In the genomic region with DNA sequence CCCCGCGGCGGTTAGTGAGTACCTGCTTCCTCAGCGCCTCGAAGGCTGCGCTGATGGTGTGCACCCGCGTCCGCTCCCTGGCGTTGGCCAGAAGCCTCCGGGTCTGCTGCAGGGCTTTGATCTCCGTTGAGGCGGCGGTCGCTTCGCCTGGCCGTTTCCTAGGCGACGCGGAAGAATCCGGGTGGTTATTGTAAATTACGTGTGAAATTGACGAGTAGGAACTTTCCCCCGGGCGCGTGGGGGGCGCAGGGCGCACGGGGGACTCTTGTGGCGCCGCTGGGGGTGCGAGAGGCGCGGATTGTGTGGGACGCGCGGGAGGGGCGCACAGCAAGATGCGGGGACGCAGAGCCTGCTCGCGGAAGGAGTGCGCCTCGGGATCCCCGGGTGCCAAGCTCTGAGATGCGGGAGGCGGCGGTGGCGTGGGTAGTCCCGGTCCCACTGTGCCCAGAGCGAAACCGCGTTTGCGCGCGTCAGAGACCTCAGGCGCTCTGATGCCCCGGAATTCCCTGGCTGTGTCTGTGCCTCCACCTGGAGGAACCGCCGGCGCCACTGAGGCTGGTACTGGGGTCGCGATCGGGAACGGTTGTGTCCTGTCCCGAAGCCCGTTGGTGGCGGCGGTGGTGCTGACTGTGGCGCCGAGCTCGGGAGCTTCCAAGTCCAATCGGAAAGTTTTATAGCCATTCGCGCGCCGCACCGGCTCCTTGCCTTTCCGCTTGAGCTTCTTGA, we compare ENCODE assay signal across 9 mouse cellular contexts. TPM values are rescaled to one million over a fixed set of nuclear protein-coding genes. Genes with fewer than 3 reads are reported as not detected.
DNase-seq lines count a peak whose midpoint lies in the region; ATAC-seq and TF ChIP-seq lines count a peak whose summit lies in the region.
"Had no signal": no experiment of that assay in that cellular context is flagged by ENCODE, and none has a peak within 500 bp of the region (broad histone marks: within the 10 kb centered on the region; RNA-seq: fewer than 3 reads in every experiment).

No protein-coding gene starts in this region.

- no peaks in the 10 kb centered on the region for H3K9me3 ChIP-seq in forebrain, embryonic 14.5 days (replicated peaks; ENCODE audit: control insufficient read depth, low read length)
- H3K9me3 ChIP-seq in kidney, embryonic 16.5 days (ENCODE audit: low read length) = no peaks in the 10 kb centered on the region
- H3K9me3 ChIP-seq in stomach, postnatal 0 days (ENCODE audit: control insufficient read depth, low read length) = no peaks in the 10 kb centered on the region

- no peak for TF ChIP-seq EP300 in stomach, postnatal 0 days (optimal IDR thresholded peaks at IDR 0.05)

- 0 out of 2 replicates have a peak, but pooled peaks cover 12% of the 10 kb centered on the region for H3K27me3 ChIP-seq in forebrain, embryonic 14.5 days (replicated peaks; ENCODE audit: control insufficient read depth, insufficient read depth, low read length)
- H3K27me3 ChIP-seq in kidney, embryonic 16.5 days (ENCODE audit: insufficient read depth, low read length) = peaks cover 16% of the 10 kb centered on the region
- peaks cover 5% of the 10 kb centered on the region; the same call in 1 of the 2 replicates for H3K27me3 ChIP-seq in stomach, postnatal 0 days (ENCODE audit: control insufficient read depth, insufficient read depth, low read length)

- H3K9ac ChIP-seq in forebrain, embryonic 14.5 days (ENCODE audit: low read length) = peak overlapping the region; percentile 64
- H3K9ac ChIP-seq in kidney, embryonic 16.5 days (replicated peaks; ENCODE audit: low read length) = peak overlapping the region; percentile 73
- peak overlapping the region; percentile 62 for H3K9ac ChIP-seq in stomach, postnatal 0 days (ENCODE audit: low read length)

- peak overlapping the region; percentile 75 for H3K27ac ChIP-seq in layer of hippocampus, adult 2 months
- H3K27ac ChIP-seq in forebrain, embryonic 14.5 days (ENCODE audit: low read depth, low read length) = peak overlapping the region; percentile 33; the same call in 1 of the 2 replicates
- peak overlapping the region; percentile 88 for H3K27ac ChIP-seq in kidney, embryonic 16.5 days (ENCODE audit: low read length)
- peak overlapping the region; percentile 40; the same call in 1 of the 2 replicates for H3K27ac ChIP-seq in stomach, postnatal 0 days (replicated peaks)

- ATAC-seq in forebrain, embryonic 14.5 days = peak; percentile 59
- peak; percentile 43; the same call in 1 of the 2 replicates for ATAC-seq in kidney, embryonic 16.5 days (ENCODE audit: low FRiP score, low TSS enrichment)
- peak; percentile 42; the same call in 1 of the 2 replicates for ATAC-seq in stomach, postnatal 0 days (ENCODE audit: low FRiP score, low TSS enrichment)

- under 1% methylated on average over 76 of the region's 79 CpGs for WGBS in forebrain, embryonic 14.5 days
- WGBS in kidney, embryonic 16.5 days = under 1% methylated on average over 77 of the region's 79 CpGs
- under 1% methylated on average over 75 of the region's 79 CpGs for WGBS in stomach, postnatal 0 days

- peak overlapping the region; percentile 99 for H3K4me2 ChIP-seq in forebrain, embryonic 14.5 days (ENCODE audit: low read length)
- H3K4me2 ChIP-seq in kidney, embryonic 16.5 days (replicated peaks; ENCODE audit: low read depth, low read length) = peak overlapping the region; percentile 98
- H3K4me2 ChIP-seq in stomach, postnatal 0 days (replicated peaks; ENCODE audit: low read depth) = peak overlapping the region; percentile 96

- peaks cover 9% of the 10 kb centered on the region for H3K4me1 ChIP-seq in forebrain, embryonic 14.5 days (ENCODE audit: control insufficient read depth, insufficient read depth, low read length)
- H3K4me1 ChIP-seq in kidney, embryonic 16.5 days (ENCODE audit: insufficient read depth, low read length) = peaks cover 45% of the 10 kb centered on the region
- H3K4me1 ChIP-seq in stomach, postnatal 0 days (replicated peaks; ENCODE audit: control insufficient read depth, insufficient read depth) = peaks cover 5% of the 10 kb centered on the region

- no peak for TF ChIP-seq CTCF in layer of hippocampus, adult 2 months (conservative IDR thresholded peaks at IDR 0.05)
- TF ChIP-seq CTCF in stomach, postnatal 0 days (IDR thresholded peaks at IDR 0.05; ENCODE audit: low read depth) = peak; percentile 40

- peak overlapping the region; percentile 67 for H3K4me3 ChIP-seq in layer of hippocampus, adult 2 months
- H3K4me3 ChIP-seq in forebrain, embryonic 14.5 days (ENCODE audit: low read depth, low read length) = peak overlapping the region; percentile 50
- peak overlapping the region; percentile 64 for H3K4me3 ChIP-seq in kidney, embryonic 16.5 days (ENCODE audit: low read length)
- peak overlapping the region; percentile 59 for H3K4me3 ChIP-seq in stomach, postnatal 0 days (ENCODE audit: low read depth, low read length)

- DNase-seq in layer of hippocampus, adult 2 months (ENCODE audit: low spot score in 2 of 2) = no peak
- DNase-seq in layer of hippocampus, postnatal 25 days (ENCODE audit: extremely low spot score in 1 of 2, low spot score in 1 of 2) = no peak
- peak; percentile 66 for DNase-seq in adrenal gland, postnatal 14 days
- DNase-seq in forebrain, embryonic 14.5 days (ENCODE audit: low spot score) = peak; percentile 75
- peak; percentile 79 for DNase-seq in mesoderm, embryonic 11.5 days (ENCODE audit: low read depth, low spot score)
- peak; percentile 53 for DNase-seq in stomach, postnatal 0 days (ENCODE audit: low spot score)
- DNase-seq in urinary bladder, postnatal 4 days (ENCODE audit: low spot score in 2 of 2) = no peak

- no peaks in the 10 kb centered on the region for H3K36me3 ChIP-seq in forebrain, embryonic 14.5 days (ENCODE audit: control insufficient read depth, insufficient read depth, low read length)
- H3K36me3 ChIP-seq in kidney, embryonic 16.5 days (ENCODE audit: insufficient read depth, low read length) = no peaks in the 10 kb centered on the region
- H3K36me3 ChIP-seq in stomach, postnatal 0 days (ENCODE audit: control insufficient read depth, insufficient read depth, low read length) = no peaks in the 10 kb centered on the region

RNA-seq across cellular contexts. Expression of gene Atoh8, which starts 0.8 kb away (rescaled TPM):
- 1 to 10 TPM; 2.1 to 3.1 TPM for total RNA-seq in layer of hippocampus, adult 2 months (2021)
- total RNA-seq in layer of hippocampus, postnatal 25 days (2021) = 1 to 10 TPM; 2.3 to 2.8 TPM
- total RNA-seq in adrenal gland, postnatal 14 days (2021) = 5.7 and 5.9 TPM in 2 replicates
- 2.2 and 2.5 TPM in 2 replicates for polyA plus RNA-seq in forebrain, embryonic 14.5 days (2014; fragmentation: Nextera tagmentation; extraction: Ambion mirVana)
- 24.2 and 25.3 TPM in 2 replicates for polyA plus RNA-seq in kidney, embryonic 16.5 days (2015; fragmentation: Nextera tagmentation; extraction: Ambion mirVana)
- 5.5 and 6.0 TPM in 2 replicates for polyA plus RNA-seq in stomach, postnatal 0 days (2015; fragmentation: Nextera tagmentation; extraction: Ambion mirVana)
- total RNA-seq: neutrophil, adult 5-6 weeks had no signal

Comparison
In these comparisons a context has a peak if more than half of its experiments do, and no peak if none do; other contexts are left out.
1. DNase-seq: peak in adrenal gland, postnatal 14 days (single experiment), forebrain, embryonic 14.5 days (single experiment), mesoderm, embryonic 11.5 days (single experiment) and stomach, postnatal 0 days (single experiment); none in layer of hippocampus, adult 2 months (0 of 2), layer of hippocampus, postnatal 25 days (0 of 2) and urinary bladder, postnatal 4 days (0 of 2).
2. H3K27ac ChIP-seq: peak in every context shown above with its lines; median percentile 88 in kidney, embryonic 16.5 days; 75 in layer of hippocampus, adult 2 months; 40 in stomach, postnatal 0 days; 33 in forebrain, embryonic 14.5 days.
3. Peak in every context shown above with its lines, with median percentiles within 50 percentile points of each other: H3K4me3 ChIP-seq, ATAC-seq, H3K4me2 ChIP-seq and H3K9ac ChIP-seq.